Mouse (Mus musculus): ENCODE measurements at regions not wholly inside any gene's neighbourhood (a gene's known extent, or its start where the extent isn't known, plus 50 kb on each side); places are given as distances from the start of the nearest gene placed in this dataset.

GRCm38 (mm10) chr3:128222344-128222743, 326.2 kb upstream of the Fam241a start:
- peak; percentile 36 for DNase-seq

- no peak for DNase-seq
These were observed 325.5 kb upstream of the Fam241a start for GRCm38 (mm10) chr3:128221625-128222024.

- peak; percentile 92 for DNase-seq
These were observed 324.8 kb upstream of the Fam241a start for GRCm38 (mm10) chr3:128220776-128221550.

- peak; percentile 88 for DNase-seq
These were observed 321.8 kb upstream of the Fam241a start for GRCm38 (mm10) chr3:128217765-128218415.

GRCm38 (mm10) chr3:128212256-128212655, 316.1 kb upstream of the Fam241a start:
- DNase-seq: peak; percentile 83

- DNase-seq: peak; percentile 87
These were observed 314.5 kb upstream of the Fam241a start for GRCm38 (mm10) chr3:128210591-128210990.

- DNase-seq: peak; percentile 48
These were observed 310.8 kb upstream of the Fam241a start for GRCm38 (mm10) chr3:128206948-128207347.

- DNase-seq: no peak
These were observed 310.4 kb upstream of the Fam241a start for GRCm38 (mm10) chr3:128206483-128206882.

GRCm38 (mm10) chr3:128200574-128201235, 304.6 kb upstream of the Fam241a start:
- no peak for DNase-seq

GRCm38 (mm10) chr3:128199466-128199865, 303.3 kb upstream of the Fam241a start:
- peak; percentile 64 for DNase-seq

- no peak for DNase-seq
These were observed 296.1 kb upstream of the Fam241a start for GRCm38 (mm10) chr3:128192046-128192800.

GRCm38 (mm10) chr3:128187330-128188044, 291.4 kb upstream of the Fam241a start:
- DNase-seq: no peak

GRCm38 (mm10) chr3:128186278-128186677, 290.2 kb upstream of the Fam241a start:
- peak; percentile 62 for DNase-seq

GRCm38 (mm10) chr3:128181221-128181908, 285.2 kb upstream of the Fam241a start:
- DNase-seq: no peak

- no peak for DNase-seq
These were observed 253.1 kb upstream of the Fam241a start for GRCm38 (mm10) chr3:128149216-128149615.

- DNase-seq: no peak
These were observed 249.2 kb upstream of the Fam241a start for GRCm38 (mm10) chr3:128145329-128145728.

- no peak for DNase-seq
These were observed 231.7 kb upstream of the Fam241a start for GRCm38 (mm10) chr3:128127836-128128235.

- DNase-seq: no peak
These were observed 230.5 kb upstream of the Fam241a start for GRCm38 (mm10) chr3:128126664-128127063.

GRCm38 (mm10) chr3:128122111-128122510, 226.0 kb upstream of the Fam241a start:
- DNase-seq: no peak

GRCm38 (mm10) chr3:128120647-128121440, 224.7 kb upstream of the Fam241a start:
- DNase-seq: no peak

GRCm38 (mm10) chr3:128113209-128113608, 217.1 kb upstream of the Fam241a start:
- DNase-seq: no peak

All from kidney, adult 9 months (tissue).